Mouse (Mus musculus) gastrocnemius, adult 18-20 months (tissue): ENCODE data around the gene Elfn1. TPM values are rescaled to one million over a fixed set of nuclear protein-coding genes. Genes with fewer than 3 reads are reported as not detected.
A peak's percentile ranks its signal among the peaks of the same experiment; 100 is the strongest.

ENCODE experiments used
- DNase-seq: peaks from one replicate; pipeline ENCODE4 v3.0.0; 2021; ENCODE audit warnings: low spot score
- total RNA-seq, 2 experiments: library from RNA; stranded (reverse); gene quantifications; 2 replicates each; pipeline ENCODE4 v1.2.3; 2021

The Elfn1 gene
- total RNA-seq, 2 experiments from 2014 or later: not detected

DNA sequence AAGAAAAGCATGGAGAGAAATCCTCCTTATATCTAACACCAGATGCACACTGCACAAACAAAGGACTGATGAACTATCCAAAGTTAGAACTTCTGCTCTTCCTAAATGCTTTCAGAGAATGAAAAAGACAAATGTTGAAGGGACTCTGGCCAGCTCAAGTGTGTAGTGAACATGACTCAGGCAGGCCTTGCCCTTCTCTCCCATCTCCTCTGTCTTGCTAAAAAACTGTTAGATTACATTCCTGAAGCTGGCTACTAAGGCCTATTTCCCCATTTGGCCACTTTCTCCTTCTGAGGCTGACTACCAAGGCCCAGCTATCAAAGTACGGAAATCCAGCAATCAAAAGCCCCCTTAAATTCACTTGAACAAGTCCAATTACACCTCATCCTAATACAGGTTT is 111.9 kb downstream of the Elfn1 start:
- no peak for DNase-seq

DNA sequence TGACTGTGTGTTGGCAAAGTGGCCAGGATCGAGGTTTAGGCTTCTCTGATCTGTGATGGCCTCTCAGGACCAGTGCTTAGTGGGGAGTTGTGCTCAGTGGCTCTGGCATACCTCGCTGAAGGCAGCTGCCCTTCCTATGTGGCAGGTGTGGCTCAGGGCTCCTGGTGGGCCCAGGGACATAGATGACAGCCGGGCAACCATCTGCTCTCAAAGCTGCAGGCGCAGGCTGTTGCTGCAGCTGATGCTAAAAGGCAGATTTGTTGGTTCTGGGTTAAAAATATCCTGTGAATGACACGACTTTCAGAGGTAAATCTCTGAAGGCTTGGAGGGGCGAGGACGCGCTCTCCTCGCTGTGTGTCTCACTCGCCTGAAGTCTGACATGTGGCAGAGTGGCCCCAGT is 114.0 kb downstream of the Elfn1 start:
- no peak for DNase-seq

DNA sequence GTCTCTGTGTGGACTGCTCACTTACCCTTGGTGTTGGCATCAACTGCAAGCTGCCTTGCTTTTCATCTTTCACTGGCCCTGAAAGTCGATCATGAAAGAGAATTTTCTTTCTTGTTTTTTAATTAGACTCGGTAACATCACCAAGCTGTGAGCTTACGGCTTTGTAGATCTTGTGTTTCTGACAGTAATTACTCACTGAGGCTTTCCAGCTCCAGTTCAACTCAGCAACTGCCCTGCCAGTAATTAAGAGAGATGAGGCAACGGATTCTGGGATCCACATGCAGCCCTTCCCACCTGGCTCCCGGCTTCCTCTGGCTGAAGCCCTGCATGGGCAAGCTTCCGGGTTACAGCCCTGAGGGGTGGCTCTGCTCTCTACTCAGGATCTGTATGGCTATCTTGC is 115.1 kb downstream of the Elfn1 start:
- DNase-seq: no peak

DNA sequence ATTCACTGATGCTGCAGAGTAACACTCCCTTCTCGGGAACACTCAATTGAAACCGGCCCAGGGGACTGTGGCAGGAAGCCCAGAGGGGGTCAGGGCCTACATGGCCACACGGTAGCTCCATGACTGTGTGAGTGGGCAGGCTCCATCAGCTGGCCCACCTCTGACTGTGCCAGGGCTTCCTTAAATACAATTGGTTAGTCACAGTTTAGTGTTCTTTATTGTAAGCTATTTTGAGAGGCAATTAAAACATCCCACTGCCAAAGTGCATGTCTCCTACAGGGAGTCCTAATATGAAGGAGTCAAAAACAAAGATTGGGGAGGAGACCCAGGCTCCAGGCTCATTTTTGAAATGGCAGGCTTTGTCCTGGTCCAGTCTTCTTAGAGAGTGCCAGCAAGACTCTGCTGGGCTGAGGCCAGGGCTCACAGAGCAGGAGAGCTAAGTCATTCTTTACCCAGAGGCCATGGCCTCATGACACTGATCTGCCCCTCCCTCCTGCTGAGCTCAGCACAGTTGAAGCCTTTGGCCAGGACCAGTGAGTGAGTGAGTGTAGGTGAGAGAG is 116.3 kb downstream of the Elfn1 start:
- peak; percentile 47 for DNase-seq

Other genes starting within 250 kb of the Elfn1 start
- gene Micall2, start 171.6 kb upstream of the Elfn1 start, total RNA-seq: under 1 TPM; 0.30 to 0.57 TPM
- 10 to 100 TPM; 31.5 to 37.6 TPM for gene Ints1, start 132.3 kb upstream of the Elfn1 start, total RNA-seq
- gene Mafk, start 116.4 kb upstream of the Elfn1 start, total RNA-seq: 10 to 100 TPM; 19.5 to 33.9 TPM
- under 1 TPM; 0.78 to 0.84 TPM for gene Tmem184a, start 88.0 kb upstream of the Elfn1 start, total RNA-seq
- not detected for gene Gm26938, start 81.5 kb upstream of the Elfn1 start, total RNA-seq
- 10 to 100 TPM in 1 of 2 experiments, 1 to 10 TPM in 1; 7.8 to 10.6 TPM for gene Psmg3, start 81.1 kb upstream of the Elfn1 start, total RNA-seq